Mouse (Mus musculus) granulocyte monocyte progenitor cell, adult 5-6 weeks (primary cell): ENCODE data around the gene Supt20. TPM values are rescaled to one million over a fixed set of nuclear protein-coding genes. Genes with fewer than 3 reads are reported as not detected.
A peak's percentile ranks its signal among the peaks of the same experiment; 100 is the strongest.

Source experiments
- ATAC-seq: replicated peaks from 2 replicates; pipeline ENCODE4 v1.8.0; 2016; ENCODE audit warnings: mild to moderate bottlenecking, moderate TSS enrichment, inconsistent platforms; ENCODE audit not compliant: poor library complexity, severe bottlenecking
- total RNA-seq, 2 experiments: library from RNA; stranded (forward) in 1 of 2; stranded (reverse) in 1 of 2; fragments of 200-712, 200-1000 nt in 1 of 2; fragments of >200 nt in 1 of 2; fragmentation: Nextera tagmentation in 1 of 2; gene quantifications; 2 replicates each; pipeline ENCODE4 v1.2.3; 2014 to 2017

The Supt20 gene
- total RNA-seq (2014; fragmentation: Nextera tagmentation) (95.9 and 96.3 TPM in 2 replicates), total RNA-seq (2017) (52.4 and 56.0 TPM in 2 replicates)

DNA sequence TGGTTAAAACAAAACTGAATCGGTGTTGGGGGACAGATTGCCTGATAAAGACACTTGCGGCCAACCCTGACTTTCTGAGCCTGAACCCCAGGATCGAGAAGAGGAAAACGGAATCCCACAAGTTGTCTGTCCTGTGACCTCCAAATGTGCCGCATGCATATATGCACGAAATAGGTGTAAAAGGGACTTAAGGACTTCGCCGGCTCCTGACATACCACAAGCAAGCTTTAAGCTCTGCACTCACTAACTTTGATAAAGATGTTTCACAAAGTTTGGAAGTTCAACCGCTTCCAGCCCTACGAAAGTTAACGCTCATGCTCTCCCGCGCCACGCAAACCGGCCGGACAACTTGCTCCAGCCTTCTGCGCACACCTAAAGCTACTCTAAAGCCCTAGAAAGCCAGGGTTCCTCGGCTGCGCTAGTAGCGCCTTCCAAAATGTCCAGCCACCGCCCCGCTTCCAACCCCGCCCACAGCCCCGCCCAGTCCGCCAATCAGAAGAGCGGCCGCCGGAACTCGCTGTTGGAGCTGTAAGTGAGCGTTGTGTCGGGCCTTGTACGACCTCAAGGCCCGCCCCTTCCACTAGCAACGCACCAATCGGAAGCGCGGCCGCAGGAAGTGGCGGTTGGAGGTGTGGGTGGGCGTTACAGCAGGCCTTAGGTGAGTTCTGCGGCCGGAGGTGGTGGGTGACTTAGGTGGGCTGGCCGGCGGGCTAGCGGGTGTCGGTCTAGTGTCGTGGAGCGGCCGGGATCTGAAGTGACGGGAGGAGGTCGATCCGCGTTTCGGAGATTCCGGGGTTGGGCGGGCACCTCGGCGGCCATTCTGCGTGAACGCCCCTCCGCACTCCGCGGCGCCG lies at the start of gene Supt20:
Supt20 (plus strand) TSS at position 606 of the 854 bp plus-strand sequence.
- peak; percentile 98 for ATAC-seq

DNA sequence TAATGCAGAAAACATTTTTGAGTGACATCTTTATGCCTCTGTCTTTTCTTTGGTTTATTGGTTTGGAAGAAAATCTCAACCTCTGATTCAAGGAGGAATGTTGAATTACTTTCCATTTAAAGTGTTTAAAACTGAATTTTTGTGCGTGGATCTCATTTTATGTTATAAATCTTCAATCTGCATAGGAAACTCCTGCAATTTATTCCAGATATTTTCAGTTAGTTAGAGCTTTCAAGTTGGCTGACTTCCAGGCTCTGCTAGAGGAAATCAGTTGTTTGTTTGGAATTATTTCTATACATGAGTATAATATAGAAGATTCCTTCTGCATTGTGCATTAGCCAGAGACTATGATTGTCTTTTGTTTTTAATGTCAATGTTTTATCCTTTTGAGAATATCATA lies 49.8 kb upstream of the Supt20 start:
- no peak for ATAC-seq

DNA sequence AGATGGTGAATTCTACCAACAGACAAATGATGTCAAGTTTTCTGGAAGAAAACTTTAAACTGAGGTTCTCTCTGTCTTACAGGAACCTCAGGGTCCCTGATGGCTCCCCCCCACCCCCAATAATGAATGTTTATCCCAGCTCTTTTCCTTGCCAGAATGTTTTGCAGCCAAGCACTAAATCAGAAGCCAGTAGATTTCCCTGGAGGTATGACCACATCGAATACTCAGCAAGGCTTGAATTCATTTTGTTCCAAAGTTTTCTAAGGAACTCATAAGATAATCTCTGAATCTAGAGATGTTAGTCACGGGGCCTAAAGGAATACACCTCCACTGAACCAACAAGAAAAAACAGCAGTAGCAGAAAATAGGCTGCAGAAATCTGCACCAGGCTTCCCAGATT lies 45.0 kb upstream of the Supt20 start:
- ATAC-seq: no peak

DNA sequence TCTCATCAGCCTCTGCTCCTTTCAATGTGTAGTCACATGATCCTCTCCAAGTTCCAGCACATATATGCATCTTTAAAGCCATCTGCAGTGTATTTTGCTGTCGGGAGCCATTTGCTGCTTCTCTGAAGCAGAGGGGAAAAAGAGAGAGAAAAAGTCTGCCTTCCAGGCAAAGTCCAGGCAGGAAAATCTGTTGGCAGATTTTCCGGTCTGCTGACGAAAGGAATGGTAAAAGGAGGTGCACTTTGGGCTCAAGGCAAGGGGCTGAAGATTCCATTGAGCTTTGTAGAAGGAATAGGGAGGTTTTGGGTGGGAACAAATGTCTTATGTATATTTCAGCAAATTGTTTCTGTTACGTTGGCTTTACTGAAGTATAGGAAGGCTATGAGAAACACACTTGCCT lies 41.0 kb upstream of the Supt20 start:
- no peak for ATAC-seq

DNA sequence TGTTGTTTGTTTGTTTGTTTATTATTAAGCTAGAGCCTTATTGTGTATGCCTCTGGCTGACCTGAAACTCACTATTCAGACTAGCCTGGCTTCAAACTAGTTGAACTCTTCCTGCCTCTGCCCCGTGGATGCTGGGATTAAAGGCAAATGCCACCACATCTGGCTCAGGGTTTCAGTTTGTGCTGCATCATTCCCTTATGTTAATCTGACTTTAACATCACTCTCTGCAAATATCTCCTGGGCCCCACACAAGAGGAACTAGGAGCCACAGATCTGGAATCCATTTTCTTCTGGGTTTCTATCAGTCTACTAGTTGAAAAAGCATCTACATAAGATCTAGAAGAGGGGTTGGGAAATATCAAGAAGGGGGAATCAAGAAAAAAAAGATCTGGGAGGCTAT lies 38.4 kb upstream of the Supt20 start:
- ATAC-seq: no peak

DNA sequence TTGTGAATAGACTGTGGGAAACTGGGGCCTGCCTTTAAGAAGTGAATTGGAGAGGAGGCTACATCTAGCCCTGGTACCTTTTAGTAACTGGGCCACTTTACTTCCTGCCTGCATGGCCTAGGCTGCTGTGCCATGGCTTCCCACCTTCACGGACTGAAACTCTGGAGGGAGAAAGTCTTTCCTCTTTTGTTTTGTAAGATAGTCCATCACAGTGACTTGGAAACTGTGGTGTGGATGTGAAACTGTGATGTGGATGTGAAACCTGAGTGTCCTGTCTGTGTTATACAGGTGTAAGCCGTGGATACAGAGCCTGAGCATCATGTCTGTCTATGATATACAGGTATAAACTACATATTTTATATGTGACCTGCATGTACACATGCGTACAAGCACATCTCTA lies 35.5 kb upstream of the Supt20 start:
- peak; percentile 86 for ATAC-seq

DNA sequence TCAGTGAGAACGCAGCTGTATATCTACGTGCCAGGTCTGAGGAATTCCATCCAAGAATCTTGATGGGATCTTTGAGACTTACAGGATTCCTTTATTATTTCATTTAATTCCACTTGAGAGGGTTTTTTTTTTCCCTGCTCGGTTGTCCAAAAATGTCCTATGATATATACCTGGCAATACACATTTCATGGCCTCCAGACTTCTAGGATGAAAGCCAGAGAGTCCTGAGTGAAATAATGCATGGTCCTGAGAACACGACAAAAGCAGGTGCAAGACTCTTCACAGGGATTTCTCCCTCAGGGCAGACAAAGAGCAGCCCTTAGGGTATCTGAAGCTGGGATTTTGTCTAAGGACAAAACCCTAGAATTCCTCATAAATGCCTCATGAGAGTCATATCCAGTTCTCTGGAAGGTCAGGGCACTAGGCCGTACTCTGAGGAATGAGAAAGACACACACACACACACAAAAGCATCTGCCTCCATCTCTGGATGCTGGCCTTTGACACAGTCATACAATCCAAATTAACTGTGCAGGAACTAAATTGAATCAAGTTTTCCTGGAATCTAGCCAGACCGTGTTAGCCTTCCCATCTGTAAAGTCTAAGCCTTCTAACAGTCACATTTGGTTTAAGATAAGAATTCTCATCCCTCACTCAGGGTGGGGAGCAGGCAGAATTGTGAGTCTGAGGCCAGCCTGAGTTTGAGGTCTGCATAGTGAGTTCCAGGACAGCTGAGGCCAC lies 34.5 kb upstream of the Supt20 start:
- no peak for ATAC-seq

DNA sequence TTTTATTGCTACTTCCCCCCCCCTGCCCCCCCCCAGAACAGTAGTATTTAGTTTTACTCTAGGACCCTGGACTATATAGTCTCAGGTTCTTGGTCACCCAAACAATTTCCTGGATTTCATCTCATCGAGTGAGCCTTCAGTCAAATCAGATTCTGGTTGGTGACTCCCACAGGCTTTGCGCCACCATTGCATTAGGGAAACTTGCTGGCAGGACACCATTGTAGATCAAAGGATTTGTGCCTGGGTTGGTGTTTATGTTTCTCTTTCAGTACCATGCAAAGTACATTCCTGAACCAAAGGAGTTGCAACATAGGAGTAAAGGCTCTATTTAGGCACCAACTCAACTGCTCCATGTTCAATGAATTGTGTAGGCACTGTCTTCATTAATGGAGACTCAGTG lies 32.9 kb upstream of the Supt20 start:
- no peak for ATAC-seq

DNA sequence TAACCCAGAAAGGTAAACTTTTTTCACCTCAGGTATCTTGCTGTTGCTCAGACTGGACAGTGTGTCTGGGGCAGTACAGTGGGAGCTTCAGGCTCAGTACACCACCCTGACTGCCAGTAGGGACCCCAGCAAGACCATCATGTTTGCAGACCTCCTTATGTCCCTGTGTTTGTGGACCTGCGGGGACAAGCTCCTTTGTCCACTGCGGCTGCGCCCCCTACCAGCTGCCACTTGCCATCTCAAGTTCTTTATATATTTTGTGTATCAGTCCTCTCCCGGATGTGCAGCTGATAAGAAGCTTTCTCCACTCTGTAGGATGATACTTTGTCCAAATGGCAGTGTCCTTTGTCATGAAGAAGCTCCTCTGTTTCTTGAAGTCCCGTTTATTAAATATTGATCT lies 30.2 kb upstream of the Supt20 start:
- no peak for ATAC-seq

DNA sequence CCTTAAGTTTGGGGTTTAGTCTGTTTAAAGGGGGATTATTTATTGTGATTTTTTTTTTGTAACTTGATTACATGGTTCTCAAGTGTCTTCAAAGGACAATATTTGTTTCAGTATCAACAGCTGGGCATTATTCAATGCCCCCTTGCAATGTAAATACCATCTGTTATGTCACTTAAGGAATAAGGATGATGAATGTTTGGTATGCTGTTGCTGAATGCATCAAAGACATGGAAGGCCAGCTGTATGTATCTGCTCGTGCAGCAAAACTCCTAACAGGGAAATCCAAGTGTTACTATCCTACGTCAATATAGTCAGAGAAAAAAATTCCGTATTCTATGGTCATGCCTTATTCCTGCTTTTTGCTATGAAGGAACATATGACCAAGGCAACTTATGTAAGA lies 24.5 kb upstream of the Supt20 start:
- ATAC-seq: no peak

DNA sequence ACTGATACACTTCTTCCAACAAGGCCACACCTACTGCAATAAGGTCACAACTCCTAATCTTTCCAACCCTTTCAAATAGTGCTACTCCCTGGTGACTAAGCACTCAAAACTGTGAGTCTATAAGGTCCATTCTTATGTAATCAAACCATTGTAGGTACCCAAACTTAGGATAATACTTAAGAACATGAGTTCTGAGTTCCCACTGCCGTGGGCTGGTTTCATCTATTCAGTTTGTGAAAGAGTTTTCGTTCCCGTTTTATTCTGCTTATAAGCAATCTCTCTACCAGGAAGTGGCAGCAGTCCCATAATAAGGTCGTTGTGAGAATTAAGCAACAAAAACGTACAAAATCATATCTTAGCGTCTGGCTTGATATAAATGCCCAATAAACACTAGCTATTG lies 23.9 kb upstream of the Supt20 start:
- peak; percentile 84 for ATAC-seq

DNA sequence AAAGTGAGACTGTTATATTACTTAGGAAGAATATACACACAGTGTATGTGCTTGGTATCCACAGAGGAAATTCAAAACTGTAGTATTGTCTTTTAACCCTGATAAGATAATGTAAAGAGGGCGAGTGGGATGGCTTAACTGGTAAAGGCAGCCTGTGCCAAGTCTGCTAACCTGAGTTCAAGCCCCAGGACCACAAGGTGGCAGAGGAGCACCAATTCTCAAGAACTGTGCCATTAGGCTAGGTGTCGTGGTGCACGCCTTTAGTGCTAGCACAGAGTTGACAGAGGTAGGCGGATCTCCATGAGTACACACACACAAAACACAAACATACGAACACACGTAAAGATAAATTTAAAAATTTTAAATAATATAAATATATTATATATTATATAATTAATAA lies 23.0 kb upstream of the Supt20 start:
- ATAC-seq: no peak

DNA sequence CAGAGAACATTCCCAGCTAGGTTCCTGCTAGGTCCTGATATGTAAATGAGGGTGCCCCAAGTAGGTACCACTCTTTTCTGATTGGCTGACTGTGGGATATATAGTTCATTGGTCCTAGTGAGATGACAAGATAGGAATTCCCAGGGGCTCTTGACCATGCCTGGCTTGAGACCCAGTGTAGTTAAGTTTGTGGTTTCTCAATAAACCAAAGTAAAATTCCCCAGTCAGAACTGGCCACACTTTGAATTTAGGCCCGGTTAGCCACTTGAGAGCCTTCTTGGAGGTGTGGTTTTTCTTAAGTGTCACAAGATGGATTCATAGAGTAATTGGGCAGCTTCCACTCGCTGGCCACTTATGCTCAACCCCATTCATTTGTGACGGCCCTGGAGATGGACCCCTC lies 20.5 kb upstream of the Supt20 start:
- ATAC-seq: no peak

DNA sequence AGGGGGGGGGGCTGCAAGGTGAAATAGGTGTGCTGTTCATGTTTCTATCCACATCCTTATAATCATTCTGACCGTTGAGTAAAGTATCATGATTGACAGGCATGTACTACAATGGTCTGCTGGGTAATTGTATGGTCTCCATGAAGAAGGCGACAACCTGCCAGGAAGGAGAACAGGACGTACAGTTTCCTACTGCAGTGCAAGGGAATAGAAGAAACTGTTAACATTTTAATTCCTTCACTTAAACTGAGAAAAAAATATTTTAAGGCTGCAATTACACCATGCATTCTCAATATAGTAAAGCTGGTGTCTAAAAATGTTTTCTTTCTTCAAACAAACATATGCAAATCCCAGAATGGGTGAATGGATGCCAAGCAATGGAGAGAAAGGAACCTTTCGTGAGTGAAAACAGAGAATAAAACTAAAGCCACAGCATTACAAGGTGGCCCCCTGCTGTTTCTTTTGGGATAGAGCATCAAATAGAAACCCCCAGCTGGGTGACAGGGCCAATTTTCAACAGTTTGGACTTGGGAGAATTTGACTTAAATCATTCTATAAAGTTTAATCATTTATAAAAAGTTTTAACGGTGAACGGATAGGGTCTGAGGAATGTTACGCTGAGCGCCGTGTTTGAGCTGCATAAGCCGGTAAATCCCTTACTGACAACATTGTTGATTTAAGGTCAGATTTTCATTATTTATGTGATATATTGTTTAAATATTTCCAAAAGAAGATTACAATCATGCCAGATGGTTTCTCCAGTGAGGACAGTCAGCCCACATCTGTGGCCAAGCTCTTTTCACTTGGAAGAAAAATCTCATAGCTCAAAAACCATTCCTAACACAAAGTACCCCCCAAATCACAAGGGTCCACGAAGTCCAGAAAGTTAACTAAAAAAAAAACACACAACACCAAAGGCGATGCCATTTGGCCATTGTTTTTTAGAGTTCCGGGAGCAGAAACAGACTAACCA lies 19.8 kb upstream of the Supt20 start:
- ATAC-seq: peak; percentile 54

DNA sequence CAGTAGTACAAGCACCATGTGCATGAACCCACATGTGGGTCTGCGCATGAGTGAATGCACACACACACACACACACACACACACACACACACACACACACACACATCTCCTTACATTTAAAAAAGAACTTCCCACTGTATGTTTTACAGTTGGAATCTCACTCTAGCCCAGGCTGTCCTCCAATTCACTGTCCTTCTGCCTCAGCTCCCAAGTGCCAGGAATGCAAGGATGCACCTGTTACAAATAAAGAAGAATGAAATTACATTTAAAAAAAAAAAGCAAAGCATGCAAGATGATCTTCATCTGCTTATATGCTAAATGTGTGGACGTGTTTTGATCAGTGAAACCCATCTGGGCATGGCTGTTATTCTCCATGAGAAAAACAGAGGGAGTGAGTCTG lies 15.8 kb upstream of the Supt20 start:
- ATAC-seq: no peak

DNA sequence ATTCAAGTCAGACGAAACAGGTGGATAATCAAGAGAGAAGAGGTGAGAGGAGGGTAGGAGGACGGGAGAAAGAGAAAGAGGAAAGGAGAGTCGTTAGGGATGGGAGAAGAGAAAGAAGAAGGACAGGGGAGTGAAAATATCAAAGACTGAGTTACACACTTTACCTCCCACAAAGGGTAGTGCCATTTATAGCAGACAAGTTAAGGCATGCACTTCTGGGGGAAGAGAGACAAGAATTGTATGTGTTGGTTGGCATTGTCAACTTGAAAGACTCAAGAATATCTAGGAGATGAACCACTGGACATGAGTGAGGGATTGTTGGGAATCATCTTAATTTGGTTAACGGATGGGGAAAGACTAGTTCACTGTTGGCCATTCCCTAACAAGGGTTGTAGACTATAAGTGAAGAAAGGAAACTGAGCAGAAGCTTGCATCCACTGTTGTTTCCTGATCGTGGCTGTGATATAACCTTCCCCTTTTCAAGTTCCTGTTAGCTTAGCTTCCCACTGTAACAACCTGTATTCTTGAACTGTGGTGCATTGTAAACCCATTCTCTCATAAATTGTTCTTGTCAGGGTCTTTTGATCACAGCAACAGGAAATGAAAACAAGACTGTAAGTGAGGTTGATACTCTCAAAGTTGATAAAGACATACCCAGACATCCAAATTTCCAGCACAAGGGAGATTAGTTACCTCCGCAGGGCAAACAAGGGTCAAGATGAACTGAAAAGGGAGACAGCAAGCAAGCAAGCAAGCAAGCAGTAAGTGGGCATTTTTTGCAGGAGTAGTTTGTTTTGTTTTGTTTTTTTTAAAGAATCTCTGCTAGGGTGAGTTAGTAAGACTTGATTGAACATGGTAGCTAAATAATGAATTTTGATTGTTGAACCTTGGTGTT lies 11.1 kb upstream of the Supt20 start:
- peak; percentile 75 for ATAC-seq

DNA sequence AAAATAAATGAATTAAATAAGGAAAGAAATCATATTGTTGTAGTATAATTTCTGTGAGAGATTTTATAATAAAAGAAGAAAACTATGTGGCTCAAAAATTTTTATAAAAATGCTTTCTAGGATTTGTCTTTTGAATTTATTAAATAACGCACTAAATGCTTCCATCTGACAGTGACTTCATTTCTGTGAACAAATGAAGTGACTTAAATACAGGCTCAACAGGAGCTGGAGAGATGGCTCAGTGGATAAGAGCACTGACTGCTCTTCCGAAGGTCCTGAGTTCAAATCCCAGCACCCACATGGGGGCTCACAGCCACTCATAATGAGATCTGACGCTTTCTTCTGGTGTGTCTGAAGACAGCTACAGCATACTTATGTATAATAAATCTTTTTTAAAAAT lies 7.4 kb upstream of the Supt20 start:
- no peak for ATAC-seq

DNA sequence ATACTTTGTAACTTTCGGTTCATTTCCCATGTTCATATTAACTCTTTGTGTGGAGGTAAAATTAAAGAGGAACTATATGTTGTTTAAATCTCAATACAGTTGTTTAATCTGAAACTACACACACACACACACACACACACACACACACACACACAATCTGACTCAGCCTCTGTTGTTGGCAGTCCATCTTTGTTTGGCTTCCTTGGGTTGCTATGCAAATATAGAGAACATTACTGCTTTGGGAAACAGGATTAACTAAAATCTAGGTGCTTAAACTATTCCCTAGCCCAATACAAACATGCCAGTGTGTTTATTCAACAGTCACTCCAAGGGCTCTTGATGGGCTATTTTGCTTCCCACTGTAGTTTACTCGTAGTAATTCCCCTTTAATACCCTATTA lies 5.4 kb upstream of the Supt20 start:
- no peak for ATAC-seq

DNA sequence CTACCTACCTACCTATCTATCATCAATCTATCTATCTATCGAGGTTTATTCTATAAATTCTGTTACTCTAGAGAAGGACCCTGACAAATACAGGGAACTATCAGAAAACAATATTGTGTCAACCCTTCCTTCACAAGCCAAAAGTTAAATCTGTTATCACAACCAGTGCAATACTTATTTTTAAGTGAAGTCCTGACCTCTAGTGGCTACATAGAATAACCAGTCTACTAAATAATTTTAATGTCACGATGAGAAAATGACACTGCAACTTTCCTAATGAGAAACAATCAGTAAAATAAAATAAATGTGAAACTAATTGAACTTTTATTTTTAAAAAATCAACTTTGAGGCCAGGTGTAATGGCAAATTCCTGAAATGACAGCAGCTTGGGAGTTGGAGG lies 3.5 kb upstream of the Supt20 start:
- ATAC-seq: no peak

DNA sequence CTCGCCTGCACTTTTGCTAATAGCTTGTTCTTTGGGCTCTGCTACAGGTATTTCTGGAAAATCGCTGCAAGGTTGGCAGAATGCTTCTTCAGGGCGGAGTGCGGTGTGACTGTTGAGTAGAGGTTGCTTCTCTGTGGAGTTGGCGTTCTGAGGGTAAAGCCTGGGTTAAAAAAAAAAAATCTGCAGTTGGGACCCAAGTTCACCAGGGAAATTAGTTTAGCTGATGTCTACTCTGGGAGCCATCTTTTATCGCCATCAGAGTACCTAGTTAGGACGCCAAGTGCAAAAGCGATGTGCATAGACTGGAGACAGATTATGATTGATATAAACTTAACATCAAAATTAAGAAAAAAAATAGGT lies 429 bp downstream of the Supt20 start:
- no peak; the same call in 1 of the 2 replicates for ATAC-seq
